Mouse (Mus musculus) layer of hippocampus, adult 2 months (tissue): ENCODE data around the gene Ubc. TPM values are rescaled to one million over a fixed set of nuclear protein-coding genes. Genes with fewer than 3 reads are reported as not detected.
A peak's percentile ranks its signal among the peaks of the same experiment; 100 is the strongest.

Experiments
- DNase-seq, 2 experiments: peaks; one replicate each; pipeline ENCODE4 v3.0.0; 2022; ENCODE audit warnings: low spot score in 2 of 2
- H3K27ac ChIP-seq: fragments of 200-600 bp; 2 replicates; pipeline ENCODE4 v1.8.1; 2022
- H3K4me3 ChIP-seq: fragments of 200-600 bp; 2 replicates; pipeline ENCODE4 v1.8.1; 2022; ENCODE audit warnings: mild to moderate bottlenecking
- CTCF ChIP-seq: fragments of 200-600 bp; conservative IDR thresholded peaks from 2 replicates; pipeline ENCODE4 v1.8.1; 2022; ENCODE audit warnings: antibody characterized with exemption, mild to moderate bottlenecking, moderate library complexity
- total RNA-seq, 2 experiments: library from RNA; stranded (reverse); gene quantifications; 2 replicates each; pipeline ENCODE4 v1.2.3; 2021

The Ubc gene
- total RNA-seq, 2 experiments from 2014 or later = 713 to 818 TPM

GRCm38 (mm10) chr5:125344296-125344695 lies 45.7 kb downstream of the Ubc start:
- H3K27ac ChIP-seq = no peak overlapping the region
- no peak for TF ChIP-seq CTCF
- no peak overlapping the region for H3K4me3 ChIP-seq
- DNase-seq = no peak

- H3K27ac ChIP-seq = peak overlapping the region; percentile 85
- TF ChIP-seq CTCF = no peak
- no peak for DNase-seq
- peak overlapping the region; percentile 94 for H3K4me3 ChIP-seq
These were observed 48.4 kb downstream of the Ubc start for GRCm38 (mm10) chr5:125341459-125342090.

GRCm38 (mm10) chr5:125340547-125341262 lies 49.3 kb downstream of the Ubc start, which contains the start of gene Scarb1:
TSS of gene Scarb1 (minus strand) at chr5:125341094.
- Histone ChIP-seq H3K27ac (peak within 1 kb of the TSS; percentile 85), H3K4me3 (peak within 1 kb of the TSS; percentile 94)
- peak; percentile 31; the same call in 1 of the 2 replicates for TF ChIP-seq CTCF
- peak; percentile 86 to 87 for DNase-seq

DNA sequence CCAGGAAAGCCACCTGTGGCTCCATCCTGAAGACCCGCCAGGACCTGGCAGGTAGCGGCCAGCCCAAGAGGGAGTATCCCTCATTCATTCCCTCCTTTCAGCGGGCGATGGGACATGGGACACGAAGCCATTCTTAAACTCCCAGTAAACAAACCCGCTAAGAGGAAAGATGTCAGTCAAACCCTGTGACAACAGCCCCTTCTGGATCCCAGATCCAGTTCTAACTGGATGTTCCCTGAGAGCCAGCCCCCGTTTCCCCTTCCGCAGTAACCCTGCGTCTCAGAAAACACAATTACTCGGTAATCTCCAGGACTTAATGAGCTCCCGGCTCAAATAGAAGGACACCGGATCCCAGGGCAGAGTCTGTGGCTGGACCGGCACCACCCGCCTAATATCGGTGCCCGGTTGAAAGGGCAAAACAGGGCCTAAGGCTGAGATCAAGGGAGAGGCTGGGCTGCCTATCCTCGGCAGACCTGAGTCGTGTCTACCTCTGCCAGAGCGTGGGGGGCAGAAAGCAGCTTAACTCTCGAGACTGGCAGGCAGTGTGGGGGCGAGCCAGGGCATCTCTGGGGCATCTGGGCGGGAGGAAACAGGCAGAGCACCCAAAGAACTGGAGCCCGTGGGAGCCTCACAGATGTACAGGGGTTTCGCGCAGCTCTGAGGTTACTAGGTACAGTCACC lies 50.0 kb downstream of the Ubc start:
- peak in 1 of 2 experiments; percentile 40 for DNase-seq
- TF ChIP-seq CTCF = no peak
- peak overlapping the region; percentile 94 for H3K4me3 ChIP-seq
- peak overlapping the region; percentile 85 for H3K27ac ChIP-seq

DNA sequence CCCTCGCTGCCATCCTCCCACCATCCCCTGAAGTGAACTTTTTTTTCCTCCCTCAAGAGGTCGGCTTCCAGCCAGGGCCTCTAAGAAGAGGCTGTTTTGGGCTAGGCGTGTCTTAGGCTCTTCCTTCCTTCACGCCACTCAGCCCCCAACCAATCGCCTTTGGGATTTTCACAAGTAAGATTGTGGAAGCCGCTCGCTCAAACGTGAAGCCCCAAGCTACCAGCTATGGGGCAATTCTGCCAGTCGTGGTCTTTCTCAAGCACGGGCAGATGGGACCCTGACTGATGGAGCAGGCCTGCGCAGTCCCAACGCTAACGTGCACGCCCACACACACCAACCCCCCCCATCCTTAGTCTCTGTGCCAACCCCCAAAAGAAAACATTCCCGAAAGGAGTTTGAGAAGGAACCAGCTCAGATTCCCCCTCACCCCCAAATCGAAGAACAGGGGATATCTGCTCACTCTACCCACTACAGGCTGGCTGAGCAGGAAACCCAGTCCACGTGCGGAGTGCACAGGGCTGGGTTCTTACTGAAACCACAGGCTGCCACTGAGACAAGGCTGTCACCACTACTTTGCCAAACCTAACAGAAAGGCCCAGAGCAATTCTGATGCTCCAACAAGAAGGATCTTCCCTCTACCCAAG lies 50.8 kb downstream of the Ubc start:
- Histone ChIP-seq H3K27ac (peak overlapping the region; percentile 85), H3K4me3 (peak overlapping the region; percentile 94)
- no peak for TF ChIP-seq CTCF
- no peak for DNase-seq

DNA sequence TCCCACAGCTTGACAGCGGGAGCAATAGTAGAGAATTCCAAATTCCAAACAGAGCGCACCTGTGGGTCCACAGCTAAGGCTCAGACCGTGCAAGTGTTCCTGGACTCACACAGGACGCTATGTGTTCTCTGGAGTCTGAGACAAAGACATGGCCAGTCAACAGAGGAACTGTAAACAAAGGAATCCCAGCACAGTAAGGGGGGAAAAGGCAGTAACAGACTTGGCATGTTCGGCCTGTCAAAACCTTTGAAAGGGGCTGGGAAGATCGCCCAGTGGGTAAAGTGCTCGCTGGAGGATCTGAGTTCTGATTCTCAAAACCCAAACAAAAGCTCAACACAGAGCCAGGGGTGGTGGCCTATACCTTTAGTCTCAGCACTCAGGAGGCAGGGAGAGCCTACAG lies 52.5 kb downstream of the Ubc start:
- DNase-seq = no peak
- TF ChIP-seq CTCF = no peak
- no peak overlapping the region for H3K27ac ChIP-seq
- H3K4me3 ChIP-seq = no peak overlapping the region

GRCm38 (mm10) chr5:125337012-125337411 lies 53.0 kb downstream of the Ubc start:
- Histone ChIP-seq H3K4me3 (no peak overlapping the region), H3K27ac (no peak overlapping the region)
- DNase-seq = no peak
- no peak for TF ChIP-seq CTCF

Other genes with a start within 250 kb of the Ubc start
- 100 to 1,000 TPM; 285 to 307 TPM for gene Ncor2, start 211.0 kb downstream of the Ubc start, total RNA-seq
- gene Scarb1, start 49.1 kb downstream of the Ubc start, total RNA-seq = 10 to 100 TPM; 34.5 to 35.1 TPM
- gene Gm10382, start 880 bp downstream of the Ubc start, total RNA-seq = not detected
- gene Dhx37, start 43.9 kb upstream of the Ubc start, total RNA-seq = 10 to 100 TPM; 15.2 to 15.6 TPM
- 100 to 1,000 TPM in 1 of 2 experiments, 10 to 100 TPM in 1; 93.2 to 107 TPM for gene Bri3bp, start 51.4 kb upstream of the Ubc start, total RNA-seq
- gene Aacs, start 85.6 kb upstream of the Ubc start, total RNA-seq = 10 to 100 TPM; 48.1 to 55.5 TPM
- 100 to 1,000 TPM; 117 to 127 TPM for gene Tmem132b, start 141.6 kb upstream of the Ubc start, total RNA-seq